Mouse (Mus musculus) spleen, adult 2 months (tissue): ENCODE data around the gene Poldip3.

Experiments used
- CTCF ChIP-seq: fragments of 200-500 bp; IDR thresholded peaks from 2 replicates; pipeline ENCODE4 v1.5.1; 2011; ENCODE audit warnings: mild to moderate bottlenecking, inconsistent platforms; ENCODE audit not compliant: insufficient read depth, insufficient read length, insufficient replicate concordance; ENCODE audit errors: extremely low read depth
- POLR2A ChIP-seq: fragments of 200-500 bp; IDR thresholded peaks from 2 replicates; pipeline ENCODE4 v1.6.1; 2011; ENCODE audit warnings: low read depth, low read length, inconsistent platforms

DNA sequence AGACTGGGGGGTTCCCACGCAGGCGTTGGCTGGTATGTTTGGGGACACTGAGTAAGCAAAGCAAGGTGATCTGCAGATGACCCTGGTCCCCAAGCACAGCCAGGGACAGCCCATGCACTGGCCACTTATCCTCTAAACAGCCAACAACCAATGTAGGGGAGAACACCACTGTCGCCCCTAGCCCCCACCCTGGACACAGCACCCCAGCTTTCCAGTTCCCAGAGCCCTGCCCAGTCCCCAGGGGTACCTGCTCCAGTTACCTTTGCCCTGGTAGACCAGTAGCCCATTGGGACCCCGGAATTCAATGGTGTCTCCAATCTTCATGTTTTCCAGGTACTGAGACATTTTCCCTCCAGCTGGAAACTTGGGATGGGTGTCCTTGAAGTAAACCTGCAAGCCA, 11.4 kb upstream of the Poldip3 start:
- TF ChIP-seq POLR2A, result no peak
- no peak for TF ChIP-seq CTCF
